Mouse (Mus musculus): ENCODE measurements at regions not wholly inside any gene's neighbourhood (a gene's known extent, or its start where the extent isn't known, plus 50 kb on each side); places are given as distances from the start of the nearest gene placed in this dataset.

DNA sequence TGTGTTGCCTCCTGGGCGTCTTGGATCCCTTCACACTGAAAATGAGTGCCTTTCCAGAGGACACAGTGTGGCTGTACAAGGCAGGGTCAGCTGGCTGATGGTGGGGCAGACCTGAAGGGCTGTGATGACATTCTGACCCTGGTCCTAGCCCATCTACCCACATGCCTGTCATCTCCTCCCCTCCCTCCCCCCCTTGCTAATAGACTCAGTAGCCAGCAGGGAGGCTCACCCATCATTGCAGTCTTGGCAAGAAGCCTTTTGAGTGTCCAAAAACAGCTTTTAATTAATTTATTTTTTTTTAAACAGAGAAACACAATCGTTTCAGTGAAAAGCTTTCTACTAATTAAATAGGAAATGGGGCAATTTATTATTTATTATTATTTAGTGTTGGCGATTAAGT is 67.0 kb upstream of the Ssx2ip start:
- DNase-seq (ENCODE audit: low spot score): no peak

- no peak for DNase-seq (ENCODE audit: low spot score)
These were observed 66.6 kb upstream of the Ssx2ip start for GRCm38 (mm10) chr3:146337861-146338281.

DNA sequence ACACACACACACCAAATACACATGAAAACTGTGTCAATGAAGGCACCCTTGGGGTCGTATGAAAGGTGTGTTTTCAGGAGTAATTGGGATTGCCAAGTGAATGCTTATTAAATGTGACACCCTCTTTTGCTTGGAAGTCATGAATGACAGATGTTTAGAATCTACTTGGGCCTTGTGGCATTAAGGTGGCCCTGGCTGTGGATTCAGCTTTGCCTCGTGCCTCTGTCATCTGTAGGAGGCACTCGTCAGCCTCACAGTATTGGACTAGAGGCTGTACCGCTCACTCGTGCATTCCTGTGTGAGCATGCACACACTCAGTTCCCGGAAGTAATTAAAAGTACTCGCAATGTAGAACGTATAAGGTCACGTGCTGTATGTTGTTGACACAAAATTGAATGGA is 66.0 kb upstream of the Ssx2ip start:
- no peak for DNase-seq (ENCODE audit: low spot score)

DNA sequence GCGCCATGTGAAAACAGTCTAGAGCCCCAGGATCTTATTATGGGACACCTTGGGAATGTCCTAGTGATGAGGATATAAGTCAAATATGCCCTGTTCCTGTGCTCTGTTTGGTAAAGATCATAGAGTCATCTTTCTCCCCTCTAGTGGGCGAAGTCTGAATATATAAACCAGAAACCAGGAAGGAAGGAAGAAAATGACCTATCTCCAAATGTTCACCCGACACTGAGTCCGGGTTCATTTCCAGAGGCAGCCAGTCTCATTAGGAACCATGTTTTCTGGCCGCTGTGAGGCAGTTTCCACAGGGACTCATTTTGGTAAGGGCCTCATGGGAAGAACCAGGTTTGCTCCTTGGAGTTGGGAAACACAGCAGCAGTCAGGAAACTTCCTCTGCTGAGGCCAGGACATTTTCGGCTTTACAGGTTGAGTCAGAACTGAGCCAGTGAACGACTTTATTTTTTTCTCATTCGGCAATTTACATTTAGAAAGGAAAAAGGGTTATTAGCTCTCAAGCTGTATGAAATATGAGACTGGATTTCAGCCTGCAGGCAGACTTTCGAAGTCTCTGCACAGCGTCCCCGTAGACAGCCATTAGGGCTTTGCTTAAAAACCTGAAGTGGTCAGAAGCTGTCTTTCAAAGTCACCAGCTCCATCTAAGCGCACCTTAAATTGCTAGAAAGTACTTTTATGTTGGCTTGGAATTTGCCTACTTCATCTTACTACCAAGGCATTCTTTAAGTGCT is 64.0 kb upstream of the Ssx2ip start:
- no peak for DNase-seq (ENCODE audit: low spot score)

GRCm38 (mm10) chr3:146341652-146342340 is 62.6 kb upstream of the Ssx2ip start:
- DNase-seq (ENCODE audit: low spot score): no peak

DNA sequence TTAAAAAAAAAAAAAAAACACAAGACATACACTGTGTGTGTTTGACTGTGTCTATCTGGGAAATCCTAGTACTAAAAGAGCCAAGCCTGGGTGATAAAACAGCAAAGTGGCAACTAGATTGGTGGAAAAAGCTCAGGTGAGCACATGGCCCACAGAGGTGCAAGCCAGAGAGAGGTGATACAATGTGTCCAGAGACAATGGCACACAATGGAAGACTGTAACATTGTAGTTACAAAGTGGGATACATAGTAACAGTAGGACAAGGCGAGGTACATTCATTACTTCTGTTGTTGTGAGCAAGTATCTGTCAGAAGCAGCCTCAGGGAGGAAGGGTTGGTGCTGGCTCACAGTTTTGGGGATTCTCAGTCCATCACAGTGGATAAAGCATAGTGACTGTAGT is 61.7 kb upstream of the Ssx2ip start:
- DNase-seq (ENCODE audit: low spot score): no peak

- peak; percentile 41 for DNase-seq (ENCODE audit: low spot score)
These were observed 60.6 kb upstream of the Ssx2ip start for GRCm38 (mm10) chr3:146343649-146344401.

- no peak for DNase-seq (ENCODE audit: low spot score)
These were observed 59.9 kb upstream of the Ssx2ip start for GRCm38 (mm10) chr3:146344402-146345025.

GRCm38 (mm10) chr3:146345308-146345780 is 59.1 kb upstream of the Ssx2ip start:
- peak; percentile 60 for DNase-seq (ENCODE audit: low spot score)

- no peak for DNase-seq (ENCODE audit: low spot score)
These were observed 58.5 kb upstream of the Ssx2ip start for GRCm38 (mm10) chr3:146345946-146346345.

- no peak for DNase-seq (ENCODE audit: low spot score)
These were observed 57.1 kb upstream of the Ssx2ip start for GRCm38 (mm10) chr3:146347311-146347710.

DNA sequence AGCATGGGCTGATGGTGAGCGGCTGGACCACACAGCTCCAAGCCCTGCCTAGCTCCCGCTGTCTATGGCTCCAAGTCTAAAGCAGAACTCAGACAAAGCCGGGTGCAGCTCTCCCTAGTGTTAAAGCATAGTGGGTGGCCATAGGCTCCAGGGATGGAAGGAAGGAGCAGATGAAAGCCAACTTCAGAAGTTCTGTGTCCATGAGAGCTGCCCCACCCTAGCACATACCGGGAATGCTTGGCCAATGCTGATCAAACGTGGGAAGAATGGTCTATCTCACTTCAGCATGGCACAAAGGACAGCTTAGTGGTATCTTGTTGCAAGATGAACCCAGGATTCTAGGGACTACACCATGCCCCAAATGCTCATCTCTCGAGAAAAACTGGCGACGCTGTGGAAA is 55.5 kb upstream of the Ssx2ip start:
- no peak for DNase-seq (ENCODE audit: low spot score)

DNA sequence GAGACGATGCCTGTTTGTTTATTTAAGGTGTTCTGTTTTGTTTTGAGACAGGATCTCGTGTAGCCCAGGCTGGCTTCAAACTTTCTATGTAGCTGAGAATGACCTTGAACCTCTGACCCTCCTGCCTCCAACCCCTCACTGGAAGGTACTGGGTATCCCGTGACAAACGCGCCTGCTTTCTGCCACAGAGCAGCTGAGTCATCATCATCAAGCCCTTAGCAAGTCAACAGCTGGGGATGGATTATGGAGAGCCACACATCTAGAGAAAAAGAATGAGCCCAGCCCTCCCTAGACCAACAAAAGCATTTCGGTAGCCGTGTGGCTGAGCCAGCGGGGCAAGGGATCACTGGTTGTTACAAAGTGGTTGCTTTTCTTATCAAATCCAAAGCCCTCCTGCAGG is 55.0 kb upstream of the Ssx2ip start:
- no peak for DNase-seq (ENCODE audit: low spot score)

DNA sequence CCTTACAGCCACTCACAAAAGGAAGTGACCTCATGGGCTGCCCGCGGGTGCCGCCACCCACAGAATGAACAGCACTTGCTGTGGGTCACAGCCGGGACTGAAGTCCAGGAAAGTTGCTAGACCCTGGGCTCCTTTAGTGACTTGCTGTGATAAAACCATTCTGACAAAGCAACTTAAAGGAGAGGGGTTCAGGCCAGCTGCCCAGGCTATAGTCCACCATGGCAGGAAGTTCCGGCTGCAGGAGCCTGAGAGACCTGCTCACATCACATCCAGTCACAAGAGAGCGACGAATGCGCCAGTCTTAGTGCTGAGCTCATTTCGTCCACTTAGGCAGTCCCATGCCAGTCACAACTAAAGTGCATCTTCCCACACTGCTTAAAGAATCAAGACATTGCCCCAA is 54.3 kb upstream of the Ssx2ip start:
- DNase-seq (ENCODE audit: low spot score): no peak

GRCm38 (mm10) chr3:146351468-146351867 is 53.0 kb upstream of the Ssx2ip start:
- DNase-seq (ENCODE audit: low spot score): no peak

DNA sequence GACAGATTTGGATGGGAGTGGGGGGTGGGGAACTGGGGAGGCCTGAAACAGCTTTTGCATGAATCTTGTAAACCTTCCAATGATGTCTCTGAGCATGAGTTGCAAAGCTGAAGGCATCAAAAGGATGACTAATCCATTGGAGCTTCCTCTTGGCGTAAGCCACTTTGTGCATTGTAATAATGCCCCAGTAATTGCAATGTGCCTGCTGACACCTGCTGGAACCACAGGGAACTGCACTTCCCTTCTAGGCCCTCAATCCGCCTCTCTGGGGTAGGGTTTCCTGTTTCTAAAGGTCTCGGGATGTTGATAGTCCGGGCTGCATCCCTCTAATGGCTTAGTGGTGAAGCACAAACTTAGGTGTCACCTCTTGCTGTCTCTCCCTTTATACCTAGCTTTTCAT is 52.3 kb upstream of the Ssx2ip start:
- no peak for DNase-seq (ENCODE audit: low spot score)

DNA sequence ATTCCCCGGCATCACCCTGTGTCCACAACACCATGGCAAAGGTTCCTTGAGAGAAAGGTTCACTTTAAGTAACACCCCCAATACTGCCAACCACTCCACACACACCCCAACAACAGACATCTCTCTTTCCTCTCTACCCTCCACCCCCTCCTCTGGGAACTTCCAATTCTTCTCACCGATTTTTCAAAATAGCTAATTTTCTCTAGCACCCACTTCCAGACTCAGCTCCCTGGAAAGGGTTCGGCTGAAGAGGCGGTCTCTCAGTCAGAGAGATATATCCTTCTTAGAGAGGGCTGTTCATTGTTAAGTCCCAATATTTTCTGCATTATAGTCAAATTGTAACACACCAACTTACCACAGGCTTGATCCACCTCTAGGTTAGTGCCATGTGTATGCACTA is 50.5 kb upstream of the Ssx2ip start:
- DNase-seq (ENCODE audit: low spot score): no peak

All from ovary, postnatal 36 days (tissue).